Mouse (Mus musculus) small intestine, adult 2 months (tissue): Measurements from ENCODE around the gene Zfp619. TPM values are rescaled to one million over a fixed set of nuclear protein-coding genes. Genes with fewer than 3 reads are reported as not detected.
A peak's percentile ranks its signal among the peaks of the same experiment; 100 is the strongest.
"Not testable (repeated sequence)": the region's sequence is repeated elsewhere in the genome, so short reads cannot be mapped to it uniquely, and the experiment has no call there.

ENCODE experiments used
- H3K27ac ChIP-seq: fragments of 200-500 bp; 2 replicates; pipeline ENCODE4 v1.5.1; 2012; ENCODE audit warnings: low read depth, low read length, control low read depth, inconsistent platforms; ENCODE audit not compliant: insufficient read depth
- H3K27me3 ChIP-seq: fragments of 200-500 bp; 2 replicates; pipeline ENCODE4 v1.6.1; 2012; ENCODE audit warnings: mild to moderate bottlenecking, moderate library complexity, low read length, inconsistent platforms; ENCODE audit not compliant: control insufficient read depth, insufficient read depth
- H3K36me3 ChIP-seq: fragments of 200-500 bp; 2 replicates; pipeline ENCODE4 v1.6.1; 2012; ENCODE audit warnings: mild to moderate bottlenecking, low read length, control low read depth, inconsistent platforms; ENCODE audit not compliant: control insufficient read depth, insufficient read depth
- H3K4me1 ChIP-seq: fragments of 200-500 bp; 2 replicates; pipeline ENCODE4 v1.6.1; 2012; ENCODE audit warnings: low read length, inconsistent platforms, mixed read lengths; ENCODE audit not compliant: control insufficient read depth, insufficient read depth, insufficient read length
- H3K4me3 ChIP-seq: fragments of 200-500 bp; 2 replicates; pipeline ENCODE4 v1.5.1; 2012; ENCODE audit warnings: low read depth, mild to moderate bottlenecking, control low read depth, inconsistent platforms, low read length, moderate library complexity
- CTCF ChIP-seq: fragments of 200-500 bp; IDR thresholded peaks from 2 replicates; pipeline ENCODE4 v1.5.1; 2012; ENCODE audit warnings: low read depth, mild to moderate bottlenecking, control low read depth, inconsistent platforms, low read length, moderate library complexity, mixed read lengths; ENCODE audit not compliant: insufficient replicate concordance, insufficient read length; ENCODE audit errors: extremely low read depth
- POLR2A ChIP-seq: fragments of 200-500 bp; IDR thresholded peaks from 2 replicates; pipeline ENCODE4 v1.6.1; 2012; ENCODE audit warnings: low read depth, mild to moderate bottlenecking, control low read depth, inconsistent platforms, low read length, moderate library complexity
- WGBS: fragments of 180-500 bp; shearing (Covaris S2); methylation state at CpG from one replicate; pipeline ENCODE4 v1.1.7; 2018; 5-methylcytosine and 5-hydroxymethylcytosine counted together
- polyA plus RNA-seq: library from polyadenylated mRNA; depleted of rRNA; stranded (reverse); fragments of >200 nt; gene quantifications from 2 replicates; pipeline ENCODE4 v1.2.3, GENCODE M21; 2012; rRNA removed

The Zfp619 gene
- polyA plus RNA-seq, 1 experiment: 0.04 TPM

DNA sequence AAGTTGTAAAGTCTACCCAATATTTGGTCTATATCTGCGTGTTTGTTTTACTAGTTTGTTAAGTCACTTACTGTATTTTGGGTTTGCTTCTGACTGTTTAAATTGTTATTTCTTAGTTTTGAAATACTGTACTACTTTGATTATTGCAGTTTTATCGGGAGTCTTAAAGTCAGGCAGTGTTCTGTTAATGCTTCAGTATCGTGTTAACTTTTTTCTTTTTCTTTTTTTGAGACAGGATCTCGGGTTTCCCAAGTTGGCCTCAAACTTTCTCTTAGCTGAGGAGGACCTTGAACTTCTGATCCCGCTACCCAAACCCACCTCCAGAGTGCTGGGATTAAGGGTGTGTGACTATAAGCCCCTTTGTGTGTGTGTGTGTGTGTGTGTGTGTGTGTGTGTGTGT, 35.4 kb downstream of the Zfp619 start:
- H3K27me3 ChIP-seq: no peaks in the 10 kb centered on the region
- H3K27ac ChIP-seq: no peak overlapping the region
- H3K4me1 ChIP-seq: peaks cover 7% of the 10 kb centered on the region; the same call in 1 of the 2 replicates
- TF ChIP-seq CTCF (no peak), POLR2A (no peak)
- WGBS: under 1% methylated on average over 5 of the region's 5 CpGs
- H3K36me3 ChIP-seq: peaks cover 2% of the 10 kb centered on the region; the same call in 1 of the 2 replicates
- H3K4me3 ChIP-seq: peak overlapping the region; percentile 43

DNA sequence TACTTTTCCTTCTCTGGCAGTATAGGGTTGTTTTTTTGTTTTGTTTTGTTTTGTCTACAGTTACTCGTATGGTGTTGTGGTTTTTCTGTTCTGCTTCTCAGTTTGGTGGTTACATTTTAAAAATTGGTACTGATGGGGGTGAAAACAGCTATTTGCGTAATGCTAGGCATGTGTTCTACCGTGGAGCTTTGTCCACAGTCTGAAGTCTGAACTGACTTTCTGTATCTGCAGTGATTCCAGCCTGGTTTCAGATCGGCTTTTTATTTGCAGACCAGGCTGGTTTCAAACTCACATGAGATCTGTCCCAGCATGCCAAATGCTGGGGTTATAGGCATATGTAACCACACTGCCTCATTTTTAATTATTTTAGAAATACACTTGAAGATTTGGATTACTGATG, 36.3 kb downstream of the Zfp619 start:
- TF ChIP-seq CTCF (no peak), POLR2A (no peak)
- Histone ChIP-seq H3K4me3 (no peak overlapping the region), H3K36me3 (peaks cover 2% of the 10 kb centered on the region; the same call in 1 of the 2 replicates), H3K4me1 (peaks cover 7% of the 10 kb centered on the region; the same call in 1 of the 2 replicates), H3K27me3 (no peaks in the 10 kb centered on the region), H3K27ac (no peak overlapping the region)
- 64% methylated on average over 4 of the region's 4 CpGs for WGBS

DNA sequence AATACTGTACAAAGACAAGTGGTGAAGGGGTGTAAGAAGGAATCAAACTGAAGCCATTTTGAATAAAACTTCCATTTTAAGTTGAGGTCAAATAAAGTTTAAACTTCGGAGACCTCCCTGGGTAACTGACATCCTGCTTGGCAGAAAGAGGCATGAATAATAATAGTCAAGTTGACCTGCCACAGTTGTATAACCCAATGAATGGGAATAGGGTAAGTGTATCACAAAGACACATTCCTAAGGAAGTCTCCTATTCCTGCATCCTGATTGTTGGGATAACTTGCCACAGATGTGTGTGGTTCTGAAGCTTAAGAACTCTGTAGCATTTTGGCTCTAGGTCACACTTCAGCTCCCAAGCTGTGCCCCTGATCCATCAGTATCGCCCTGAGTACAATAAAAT, 62.5 kb downstream of the Zfp619 start:
- Histone ChIP-seq H3K27ac (no peak overlapping the region), H3K27me3 (no peaks in the 10 kb centered on the region), H3K36me3 (no peaks in the 10 kb centered on the region), H3K4me3 (no peak overlapping the region), H3K4me1 (no peaks in the 10 kb centered on the region)
- TF ChIP-seq POLR2A: no peak
- TF ChIP-seq CTCF: no peak
- 81% methylated on average over 2 of the region's 2 CpGs for WGBS

DNA sequence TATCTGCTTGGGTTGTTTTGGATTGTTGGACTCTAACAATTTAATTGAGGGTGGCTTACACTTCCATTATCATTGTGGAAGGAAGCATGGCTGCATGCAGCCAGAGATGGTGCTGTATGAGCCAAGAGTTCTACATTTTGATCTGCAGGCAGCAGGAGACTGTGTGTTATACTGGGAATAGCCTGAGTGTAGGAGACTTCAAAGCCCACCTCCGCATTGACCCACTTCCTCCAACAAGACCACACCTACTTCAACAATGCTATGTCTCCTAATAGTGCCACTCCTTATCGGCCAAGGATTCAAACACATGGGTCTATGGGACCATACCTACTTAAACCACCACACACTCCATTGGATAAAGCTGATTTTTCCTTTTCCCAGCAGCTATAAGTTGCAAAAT, 63.0 kb downstream of the Zfp619 start:
- TF ChIP-seq POLR2A (no peak), CTCF (no peak)
- no peak overlapping the region for H3K4me3 ChIP-seq
- no peaks in the 10 kb centered on the region for H3K27me3 ChIP-seq
- no peaks in the 10 kb centered on the region for H3K4me1 ChIP-seq
- H3K36me3 ChIP-seq: no peaks in the 10 kb centered on the region
- WGBS: 75% methylated on average over 2 of the region's 2 CpGs
- no peak overlapping the region for H3K27ac ChIP-seq

DNA sequence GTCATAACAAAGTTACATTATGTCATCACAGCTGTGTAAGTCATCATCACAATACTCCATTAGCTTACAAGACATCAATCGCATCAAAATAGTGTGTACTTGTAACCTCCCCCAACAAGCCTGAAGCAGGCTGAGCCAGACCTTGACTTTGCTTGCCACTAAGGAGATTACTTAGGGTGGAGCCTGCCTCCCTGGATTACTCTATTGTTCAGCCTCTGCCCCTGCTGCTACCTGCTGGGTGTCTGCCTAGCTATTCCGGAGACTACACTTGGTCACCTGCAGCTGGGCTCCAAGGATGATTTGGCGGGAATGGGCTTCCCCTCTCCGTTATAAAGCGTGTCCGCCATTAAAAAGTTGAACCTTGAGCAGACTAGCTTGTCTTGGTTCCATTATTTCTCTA, 69.3 kb downstream of the Zfp619 start:
- not testable (repeated sequence) for H3K4me3 ChIP-seq, H3K27me3 ChIP-seq, H3K27ac ChIP-seq, H3K4me1 ChIP-seq, H3K36me3 ChIP-seq
- 87% methylated on average over 6 of the region's 6 CpGs for WGBS

DNA sequence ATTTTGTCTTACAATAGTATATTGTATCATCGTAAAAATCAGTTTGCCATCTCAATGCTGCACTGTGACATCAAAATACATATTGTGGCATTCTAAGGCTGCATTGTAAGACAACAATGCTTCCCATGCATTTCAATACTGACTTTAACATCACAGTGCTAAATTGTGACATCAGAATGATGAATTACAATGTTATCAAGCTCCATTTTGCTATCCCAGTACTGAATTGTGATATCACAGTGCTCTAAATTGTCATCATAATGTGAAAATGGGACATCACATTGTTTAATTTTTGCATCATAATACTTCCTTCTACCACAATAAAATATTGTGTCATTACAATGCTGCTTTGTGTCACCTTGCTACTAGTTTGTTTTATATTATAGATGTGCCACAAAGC, 70.5 kb downstream of the Zfp619 start:
- Histone ChIP-seq H3K36me3 (no peaks in the 10 kb centered on the region), H3K27me3 (no peaks in the 10 kb centered on the region), H3K4me3 (no peak overlapping the region), H3K4me1 (no peaks in the 10 kb centered on the region), H3K27ac (no peak overlapping the region)
- 94% methylated on average over 1 of the region's 1 CpGs for WGBS
- TF ChIP-seq CTCF: no peak
- TF ChIP-seq POLR2A: no peak

DNA sequence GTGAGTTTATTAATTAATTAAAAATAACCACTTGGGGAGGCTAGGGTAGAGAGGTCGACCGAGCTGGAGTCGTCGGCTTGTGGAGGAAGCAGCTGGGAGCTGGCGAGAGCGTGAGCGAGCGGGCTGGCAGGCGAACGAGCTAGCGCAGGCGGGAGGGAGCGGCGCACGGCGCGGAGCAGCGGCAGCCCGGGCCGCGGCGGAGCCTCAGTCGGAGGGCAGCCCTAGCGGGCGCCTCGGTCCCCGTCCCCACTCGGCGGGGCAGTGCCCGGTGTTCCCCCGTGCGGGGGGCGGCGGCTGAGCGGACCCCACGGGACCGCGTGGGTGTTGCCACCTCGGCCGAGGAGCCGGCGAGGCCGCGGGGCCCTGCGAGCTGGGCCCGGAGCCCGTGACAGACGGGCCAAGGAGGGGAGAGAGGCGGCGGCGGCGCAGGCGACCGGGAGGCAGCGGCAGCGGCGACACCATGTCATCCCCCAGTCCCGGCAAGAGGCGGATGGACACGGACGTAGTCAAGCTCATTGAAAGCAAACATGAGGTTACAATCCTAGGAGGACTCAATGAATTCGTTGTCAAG, 71.0 kb downstream of the Zfp619 start:
- not testable (repeated sequence) for H3K36me3 ChIP-seq, H3K4me1 ChIP-seq, H3K27me3 ChIP-seq, H3K27ac ChIP-seq
- under 1% methylated on average over 62 of the region's 62 CpGs for WGBS
- H3K4me3 ChIP-seq: peak overlapping the region; percentile 59

DNA sequence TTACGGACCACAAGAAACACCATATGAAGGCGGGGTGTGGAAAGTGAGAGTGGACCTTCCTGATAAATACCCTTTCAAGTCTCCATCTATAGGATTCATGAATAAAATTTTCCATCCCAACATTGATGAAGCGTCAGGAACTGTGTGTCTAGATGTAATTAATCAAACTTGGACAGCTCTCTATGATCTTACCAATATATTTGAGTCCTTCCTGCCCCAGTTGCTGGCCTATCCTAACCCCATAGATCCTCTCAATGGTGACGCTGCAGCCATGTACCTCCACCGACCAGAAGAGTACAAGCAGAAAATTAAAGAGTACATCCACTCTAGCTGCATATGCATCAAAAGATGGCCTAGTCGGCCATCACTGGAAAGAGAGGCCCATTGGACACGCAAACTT, 71.5 kb downstream of the Zfp619 start:
- WGBS: 47% methylated on average over 7 of the region's 7 CpGs
- not testable (repeated sequence) for H3K27me3 ChIP-seq

More for the DNA sequence above, 71.5 kb downstream of the Zfp619 start:
- H3K27ac ChIP-seq, H3K4me1 ChIP-seq, H3K36me3 ChIP-seq: not testable (repeated sequence)
- H3K4me3 ChIP-seq: peak overlapping the region; percentile 59

Other genes starting within 250 kb of the Zfp619 start
- gene Gm5114, start 104.6 kb upstream of the Zfp619 start, polyA plus RNA-seq: not detected in 2 replicates